Mouse (Mus musculus): ENCODE measurements around the gene Msi2.

The Msi2 gene

DNA sequence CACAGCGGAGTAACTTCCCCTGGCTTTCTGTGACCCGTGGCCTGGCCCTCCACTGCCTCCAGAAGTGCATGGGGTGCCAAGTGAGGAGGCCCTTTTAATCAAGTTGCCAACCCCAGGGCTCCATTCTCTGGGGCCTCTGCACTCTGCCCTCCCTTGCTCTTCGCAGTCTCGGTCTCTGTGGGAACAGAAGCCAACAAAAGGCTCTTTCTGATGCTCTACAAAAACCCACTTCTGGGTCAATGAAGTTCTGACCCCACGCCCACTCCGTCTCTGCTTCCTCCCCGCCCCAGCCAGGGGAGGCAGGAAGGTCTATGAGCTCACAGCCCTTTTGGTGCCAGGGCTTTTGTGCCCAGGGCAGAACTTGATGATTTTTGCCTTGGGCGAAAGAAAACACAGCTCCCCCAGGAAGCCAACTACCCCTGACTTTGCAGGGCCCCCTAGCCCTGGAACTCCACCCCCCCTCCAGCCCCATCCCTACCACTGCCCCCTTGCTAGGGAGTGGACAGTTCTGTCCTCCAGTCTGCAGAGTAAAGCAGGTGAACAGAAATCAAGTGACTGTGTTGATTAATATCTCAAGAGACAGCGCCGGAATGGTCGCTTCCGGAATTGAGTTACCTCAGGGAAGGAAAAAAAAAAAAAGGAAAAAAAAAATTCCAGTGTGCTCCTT is 246.2 kb downstream of the Msi2 start:
- DNase-seq, result no peak

DNA sequence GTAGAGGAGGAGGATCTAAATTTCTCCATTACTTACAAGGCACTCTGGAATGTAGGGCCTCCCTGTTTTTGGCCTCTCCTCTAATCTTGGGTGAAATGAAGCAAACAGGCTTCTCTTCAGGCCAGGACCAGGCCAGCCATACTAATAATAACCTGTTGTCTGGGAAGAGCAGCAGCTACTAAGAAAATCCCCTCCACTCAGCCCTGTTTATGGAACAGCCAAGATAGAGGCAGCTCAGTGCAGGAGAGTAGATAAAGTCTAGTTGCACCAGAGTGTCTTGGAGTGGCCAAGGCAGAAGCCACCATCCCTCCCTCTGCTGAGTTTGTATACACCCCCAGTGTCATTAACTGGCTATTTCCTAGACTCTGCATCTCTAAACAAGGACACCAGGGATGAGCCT is 247.7 kb downstream of the Msi2 start:
- no peak for DNase-seq

DNA sequence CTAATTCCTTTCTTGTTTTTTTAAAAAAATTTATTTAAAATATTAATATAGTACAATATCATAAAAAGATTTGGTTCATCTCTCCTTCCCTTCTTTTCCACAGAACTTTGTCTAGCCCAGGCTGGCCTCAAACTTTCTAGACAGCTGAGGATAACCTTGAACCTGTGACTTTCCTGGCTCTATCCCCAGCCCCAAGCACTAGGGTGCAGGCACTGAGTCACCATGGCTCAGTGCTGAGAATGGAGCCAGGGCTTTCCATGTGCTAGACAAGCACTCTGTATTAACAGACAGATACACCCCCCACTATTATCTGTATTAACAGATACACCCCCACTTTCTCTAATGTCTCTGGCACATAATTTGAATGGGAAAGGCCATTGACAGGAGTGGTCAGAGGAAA is 249.3 kb downstream of the Msi2 start:
- no peak for DNase-seq

DNA sequence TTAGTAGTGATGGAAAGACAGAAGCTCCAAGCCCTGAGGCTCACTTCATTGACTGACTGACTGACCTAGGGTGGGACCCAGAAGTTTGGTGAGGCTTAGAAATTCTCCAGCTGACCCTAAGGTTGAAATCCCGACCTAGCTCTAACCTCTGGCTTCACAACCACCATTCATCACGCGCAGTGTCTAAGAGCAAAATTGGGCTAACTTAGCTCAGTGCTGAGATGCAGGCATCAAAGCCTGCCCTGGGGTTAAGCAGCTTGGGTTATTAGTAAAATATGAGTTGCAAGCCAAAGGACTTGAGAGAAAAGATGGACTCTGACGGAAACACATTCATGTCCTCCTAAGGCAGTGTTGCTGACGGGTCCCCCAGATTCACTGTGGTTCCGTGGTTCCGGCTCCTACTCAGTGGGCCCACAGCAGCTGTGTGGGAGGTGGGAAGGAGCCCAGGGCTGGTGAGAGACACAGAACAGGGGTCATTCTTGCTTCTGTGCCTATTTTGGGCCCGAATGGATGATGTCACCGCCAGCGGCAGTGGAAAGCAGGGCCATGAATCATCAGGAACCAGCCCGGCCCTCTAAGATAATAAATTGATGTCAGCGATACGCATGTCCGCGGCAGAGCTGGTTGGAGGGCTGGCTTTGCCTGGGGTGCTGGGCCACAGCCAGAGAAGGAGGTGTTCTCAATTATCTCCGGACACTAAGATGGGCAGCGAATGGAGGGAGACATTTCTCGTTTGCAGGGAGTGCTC is 250.6 kb downstream of the Msi2 start:
- no peak for DNase-seq

DNA sequence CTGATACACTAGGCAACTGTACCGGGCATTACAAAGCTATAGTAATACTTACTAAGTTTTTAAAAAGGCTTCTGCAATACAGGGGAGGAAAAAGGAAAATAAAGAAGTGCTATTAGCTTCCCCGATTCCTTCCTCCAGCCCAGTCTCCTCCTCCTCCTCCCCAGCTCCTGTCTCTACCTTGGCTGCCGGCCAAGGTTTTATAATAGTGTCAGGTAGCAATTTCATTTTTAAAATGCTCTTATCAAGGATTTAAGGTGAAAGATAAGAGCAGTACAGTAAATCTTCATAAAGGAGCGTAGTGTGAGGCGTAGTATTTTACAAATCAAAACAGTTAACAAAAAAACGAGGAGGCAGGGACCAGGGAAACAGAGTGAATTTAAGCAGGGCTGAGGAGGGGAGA is 254.4 kb downstream of the Msi2 start:
- DNase-seq, result no peak

DNA sequence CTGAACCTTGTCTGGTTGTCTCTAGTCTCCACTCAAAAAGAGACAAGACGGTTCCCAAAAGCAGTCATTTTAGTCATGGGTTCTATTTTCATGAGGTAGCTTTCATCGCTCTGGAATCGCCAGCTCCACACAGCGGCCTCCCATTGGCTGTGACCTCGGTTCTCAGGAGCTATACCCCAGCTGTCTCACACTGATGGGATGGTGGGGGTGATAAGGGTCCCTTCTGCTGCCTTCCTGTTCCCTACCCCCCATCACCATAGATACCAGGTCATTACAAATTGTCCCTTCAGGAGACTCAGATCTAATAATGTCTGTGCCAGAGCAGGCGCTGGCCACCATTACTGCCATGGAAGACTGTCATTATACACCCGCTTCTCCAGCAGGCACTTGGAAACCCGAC is 255.5 kb downstream of the Msi2 start:
- DNase-seq, result no peak

DNA sequence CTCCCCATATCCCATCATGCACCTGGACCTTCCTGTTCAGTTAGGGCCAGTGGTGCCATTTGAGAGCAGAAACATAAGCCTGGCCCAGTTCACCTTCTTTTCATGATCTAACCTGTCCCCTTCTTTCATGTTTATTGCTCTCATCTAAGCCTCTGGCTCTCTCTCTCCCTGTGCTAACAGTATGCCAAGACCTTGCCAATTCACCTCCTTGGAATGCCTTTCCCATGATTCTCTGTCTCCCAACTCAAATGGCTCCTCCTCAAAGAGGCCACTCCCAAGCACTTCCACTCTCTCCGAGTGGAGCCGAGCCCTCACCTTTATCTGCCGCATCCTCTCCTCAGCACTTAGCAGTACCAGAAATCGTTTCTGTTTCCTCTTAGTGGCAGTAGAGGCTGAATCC is 256.7 kb downstream of the Msi2 start:
- DNase-seq, result no peak

DNA sequence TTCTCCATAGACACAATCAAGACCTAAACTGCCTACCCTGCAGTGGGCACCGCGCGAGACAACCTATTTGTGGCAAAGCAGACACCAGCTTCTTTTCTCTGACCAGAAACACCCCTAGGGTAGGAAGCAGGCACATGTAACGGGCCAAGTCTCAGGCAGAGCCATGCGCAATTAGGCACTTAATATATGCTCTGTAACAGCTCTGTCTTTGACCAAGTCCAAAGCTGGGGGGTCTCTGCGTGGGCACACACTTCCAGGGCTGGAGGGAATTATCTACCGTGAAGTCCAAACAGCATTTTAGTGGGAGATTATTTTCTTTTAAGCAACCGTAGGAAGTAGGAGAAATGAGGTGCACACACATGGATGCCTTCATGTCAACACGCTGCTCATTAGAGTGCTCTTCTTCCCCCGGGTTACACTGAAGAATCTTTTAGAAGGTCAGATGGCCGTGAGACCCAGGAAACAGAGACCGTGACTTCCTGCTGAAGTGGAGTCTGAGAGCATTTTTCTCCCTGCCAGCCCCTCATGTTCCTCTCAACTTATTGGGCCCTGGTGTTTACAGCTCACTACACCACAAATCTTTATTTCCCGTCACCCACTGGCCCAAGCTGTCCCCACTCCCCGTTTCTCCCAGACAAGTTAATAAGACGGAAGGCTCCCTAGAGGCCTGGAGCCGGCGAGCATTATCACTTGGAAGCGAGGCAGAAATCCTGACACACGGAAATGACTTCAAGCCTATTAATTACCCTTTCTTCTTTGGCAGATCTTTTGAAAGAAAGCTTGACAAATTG is 258.2 kb downstream of the Msi2 start:
- DNase-seq, result no peak

DNA sequence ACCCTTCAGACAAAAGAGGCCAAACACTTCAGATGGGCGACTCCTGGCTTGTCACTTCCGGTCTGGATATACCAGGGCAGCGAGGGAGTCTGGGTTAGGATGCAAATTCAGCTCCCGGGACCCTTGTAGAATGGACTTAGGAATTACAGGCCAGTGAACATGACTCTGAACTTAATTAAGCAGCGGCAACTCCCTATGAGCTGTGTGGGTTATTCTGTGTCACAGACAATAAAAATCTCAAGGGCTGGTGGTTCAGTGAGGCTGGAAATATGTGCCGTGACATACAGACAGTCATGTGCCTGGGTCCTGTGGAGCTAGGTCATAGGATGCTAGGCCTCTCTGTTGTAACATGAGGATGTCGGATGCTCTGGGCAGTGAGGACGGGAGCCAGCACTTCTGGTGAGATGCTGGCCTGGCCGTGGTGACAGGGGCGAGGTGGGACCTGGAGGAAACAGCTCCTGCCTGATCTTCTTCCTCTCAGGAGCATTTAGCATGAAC is 261.0 kb downstream of the Msi2 start:
- no peak for DNase-seq

DNA sequence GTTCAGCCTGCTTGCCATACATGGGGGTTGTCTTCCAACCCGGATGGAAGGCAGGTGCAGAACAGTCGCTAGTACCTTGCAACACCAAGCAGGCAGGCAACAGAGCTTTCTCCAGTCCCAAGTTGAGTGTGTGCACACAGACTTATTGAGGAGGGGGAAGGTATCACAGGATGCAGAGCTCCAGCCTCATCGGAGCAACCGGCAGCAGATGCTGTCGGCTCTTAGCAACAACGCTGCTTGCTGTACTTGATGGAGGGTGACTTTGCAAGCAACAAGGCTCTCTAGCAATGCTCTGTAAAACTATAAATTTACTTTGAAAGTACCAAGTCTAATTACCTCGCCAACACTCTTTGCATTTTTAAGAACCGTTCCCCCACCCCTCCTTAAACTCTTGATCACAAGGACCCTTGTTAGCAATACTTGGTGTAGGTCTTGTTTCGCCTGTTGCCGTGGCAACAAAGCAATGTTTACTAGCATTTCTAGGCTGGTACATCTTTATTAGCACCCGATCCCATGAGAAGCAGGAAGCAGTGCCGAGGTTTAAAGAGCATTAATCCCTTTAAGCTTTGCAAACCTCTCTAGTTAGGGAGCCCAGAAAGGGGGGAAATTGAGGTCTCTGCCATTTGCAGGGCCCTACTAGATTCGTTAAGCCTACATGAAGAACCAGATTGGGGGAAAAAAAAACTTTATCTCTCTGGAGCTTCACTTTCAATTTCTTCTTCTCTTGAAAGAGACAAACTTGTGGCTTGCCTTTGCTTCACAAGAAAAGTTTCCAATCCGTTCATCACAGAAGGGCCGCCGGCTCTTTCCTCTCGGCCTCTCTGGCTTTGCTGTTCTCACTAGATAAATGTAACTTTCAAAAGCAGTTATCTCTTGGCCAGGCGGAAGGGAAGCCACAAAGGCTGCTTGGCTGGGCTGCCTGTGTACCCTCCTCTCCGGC is 263.2 kb downstream of the Msi2 start:
- DNase-seq, result peak; percentile 30

DNA sequence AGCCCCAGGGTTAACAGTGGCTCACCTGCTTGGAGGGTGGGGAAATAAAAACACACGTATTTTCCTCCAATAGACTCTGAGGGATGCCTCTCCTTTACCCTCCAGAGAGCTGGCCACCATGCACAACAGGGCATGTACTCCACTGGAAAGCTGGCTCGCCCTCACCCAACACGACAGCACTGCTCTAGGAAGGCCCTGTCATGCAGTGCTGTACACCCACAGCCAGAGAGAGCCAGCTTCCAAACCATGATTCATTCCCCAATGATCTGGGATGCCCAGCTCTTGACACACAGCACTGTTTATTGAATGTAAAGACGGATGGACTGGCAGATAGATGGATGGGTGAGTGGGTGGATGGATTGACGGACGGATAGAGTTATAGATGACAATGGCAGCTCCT is 269.1 kb downstream of the Msi2 start:
- no peak for DNase-seq

DNA sequence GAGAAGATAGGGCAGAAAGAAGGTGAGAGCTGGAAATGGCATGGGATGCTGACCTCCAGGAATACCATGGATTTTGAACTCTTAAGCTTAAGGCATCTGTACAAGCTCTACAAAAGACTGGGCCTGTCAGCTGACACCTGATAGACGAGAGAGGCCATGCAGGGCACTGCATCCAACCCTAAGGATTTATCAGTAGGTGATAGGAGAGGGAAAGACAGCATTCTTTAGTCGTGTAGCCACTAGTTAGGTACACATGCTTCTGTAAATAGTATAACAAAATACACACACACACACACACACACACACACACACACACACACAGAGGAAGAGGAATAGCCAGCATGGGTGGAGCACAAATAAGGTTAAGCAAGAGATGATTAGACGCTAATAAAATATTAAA is 269.7 kb downstream of the Msi2 start:
- DNase-seq, result no peak

DNA sequence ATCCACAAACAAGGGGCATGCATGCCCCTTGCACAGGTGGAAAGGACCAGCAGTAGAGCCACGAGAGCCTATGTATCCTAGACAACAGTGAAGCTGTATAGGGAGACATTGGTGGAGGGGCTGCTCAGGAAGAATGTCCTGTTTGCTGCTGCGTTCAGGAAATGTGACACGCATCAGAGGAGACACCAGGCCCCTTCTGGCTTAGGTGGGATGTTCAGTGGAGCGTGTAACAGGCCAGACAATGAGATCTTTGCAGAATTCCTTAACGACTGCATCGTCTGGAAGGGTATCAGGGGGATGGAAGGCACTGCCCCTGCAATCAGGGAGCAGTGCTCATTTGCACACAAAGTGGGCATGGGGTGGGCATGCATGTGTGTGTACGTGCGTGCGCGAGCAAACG is 271.0 kb downstream of the Msi2 start:
- DNase-seq, result no peak

DNA sequence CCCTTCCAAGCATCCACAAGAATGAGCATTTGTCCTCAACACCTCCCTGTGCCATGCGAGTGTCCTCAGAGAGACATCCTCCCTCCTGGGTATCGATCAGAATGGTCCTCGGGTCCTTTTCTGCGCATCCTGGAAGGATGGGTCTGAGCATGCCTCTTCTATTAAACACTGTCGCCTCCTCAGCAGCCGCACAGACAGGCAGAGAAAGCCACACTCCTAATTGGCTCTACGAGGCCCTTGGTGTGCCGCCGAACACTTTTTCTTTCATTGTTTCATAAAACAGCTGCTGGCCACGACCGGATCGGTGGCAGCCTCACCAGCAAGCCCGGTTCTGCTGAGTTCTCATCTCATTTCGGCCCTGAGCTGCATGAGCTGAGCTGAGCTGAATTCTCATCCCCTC is 274.4 kb downstream of the Msi2 start:
- no peak for DNase-seq

DNA sequence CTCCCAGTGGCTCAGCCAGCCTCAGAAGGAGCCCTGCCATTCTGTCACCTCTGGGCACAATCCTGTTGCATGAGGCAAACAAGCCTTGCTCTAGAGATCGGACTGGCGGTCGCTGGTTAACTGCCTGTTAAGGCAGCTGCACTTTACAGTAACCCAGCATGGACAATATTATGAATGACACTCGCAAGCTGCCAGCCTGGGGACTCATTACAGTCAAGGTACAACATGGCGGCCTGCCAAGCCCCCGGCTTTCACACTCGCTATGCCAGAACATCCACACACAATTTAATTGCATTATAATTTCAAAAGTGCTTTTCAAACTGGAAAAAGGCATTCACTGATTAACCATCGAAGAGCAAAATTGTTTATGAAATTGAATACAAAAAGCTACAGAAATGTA is 275.0 kb downstream of the Msi2 start:
- DNase-seq, result no peak

DNA sequence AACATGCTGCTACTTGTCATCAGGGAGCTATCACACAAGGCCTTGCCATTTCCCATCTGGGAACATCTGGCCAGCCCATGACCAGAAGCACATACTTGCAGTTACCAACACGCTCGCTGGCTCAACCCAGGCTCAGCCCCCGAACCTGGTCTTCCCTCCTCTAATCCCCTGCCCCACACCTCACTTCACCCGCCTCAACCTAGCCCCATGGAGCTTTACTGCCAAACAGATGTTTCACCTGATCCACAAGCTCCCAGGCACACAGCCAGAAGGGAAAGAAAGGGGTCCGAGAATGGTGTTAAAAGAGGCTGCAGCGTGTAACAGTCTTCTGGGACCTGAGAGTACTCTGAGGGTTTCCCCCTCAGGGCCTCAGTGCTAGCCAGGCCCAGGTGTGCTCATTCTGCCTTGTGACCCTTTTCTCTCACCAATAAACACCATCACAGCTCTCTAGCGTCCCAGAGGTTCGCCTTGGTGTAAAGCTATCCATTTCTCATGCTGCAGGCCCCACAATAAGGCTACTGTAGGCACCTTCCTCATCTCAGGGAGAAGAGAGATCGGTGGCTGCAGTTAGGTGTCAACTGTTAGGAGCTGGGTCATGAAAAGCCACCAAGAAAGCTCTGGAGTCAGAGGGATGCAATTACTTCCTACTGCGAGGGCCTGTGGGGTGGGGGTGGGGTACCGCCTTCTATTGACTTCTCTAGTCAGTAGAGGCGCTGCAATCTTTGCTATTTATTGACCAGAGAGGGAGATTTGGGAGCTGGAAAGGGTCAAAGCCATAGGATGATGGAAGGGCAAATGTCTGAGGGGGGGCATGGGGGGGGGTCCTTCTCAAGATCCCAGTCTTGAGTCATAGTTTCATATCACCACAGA is 276.2 kb downstream of the Msi2 start:
- DNase-seq, result no peak

DNA sequence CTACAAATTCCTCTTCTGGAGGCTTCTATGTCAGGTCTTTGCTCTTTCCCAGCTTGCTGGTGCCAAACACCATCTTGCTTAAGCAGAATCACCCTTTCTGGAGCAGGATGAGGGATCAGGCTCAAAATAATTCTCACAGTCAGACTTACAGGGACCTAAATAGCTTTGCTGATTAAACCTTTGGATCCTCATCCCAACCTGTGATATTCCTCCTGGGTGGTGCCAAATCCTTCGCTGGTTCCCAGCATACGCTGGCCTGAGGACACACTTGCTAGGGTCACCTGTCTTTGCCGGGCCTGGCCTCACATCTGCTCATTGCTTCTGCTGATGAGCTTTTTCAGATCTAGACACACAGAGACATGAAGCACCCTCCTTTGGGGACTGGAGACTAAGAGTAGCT is 279.7 kb downstream of the Msi2 start:
- DNase-seq, result no peak

DNA sequence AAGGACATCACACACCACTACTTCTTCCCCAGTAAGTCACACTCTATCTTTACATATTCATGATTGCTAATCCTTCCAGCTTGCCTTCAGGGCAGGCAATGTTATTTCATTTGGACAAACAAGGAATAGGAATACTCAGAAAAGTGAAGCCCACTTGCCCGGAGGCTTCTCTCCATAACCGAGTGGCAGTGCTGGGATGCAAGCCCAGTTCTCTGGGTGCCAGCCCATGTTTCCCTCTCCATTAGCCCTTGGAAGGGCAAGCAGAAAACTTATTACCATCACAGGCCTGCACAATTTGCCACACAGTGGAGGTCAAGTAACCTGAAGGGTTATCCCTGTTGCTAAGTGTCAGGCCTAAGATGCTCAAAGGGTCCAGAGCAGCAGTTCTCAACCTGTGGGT is 281.7 kb downstream of the Msi2 start:
- DNase-seq, result no peak

DNA sequence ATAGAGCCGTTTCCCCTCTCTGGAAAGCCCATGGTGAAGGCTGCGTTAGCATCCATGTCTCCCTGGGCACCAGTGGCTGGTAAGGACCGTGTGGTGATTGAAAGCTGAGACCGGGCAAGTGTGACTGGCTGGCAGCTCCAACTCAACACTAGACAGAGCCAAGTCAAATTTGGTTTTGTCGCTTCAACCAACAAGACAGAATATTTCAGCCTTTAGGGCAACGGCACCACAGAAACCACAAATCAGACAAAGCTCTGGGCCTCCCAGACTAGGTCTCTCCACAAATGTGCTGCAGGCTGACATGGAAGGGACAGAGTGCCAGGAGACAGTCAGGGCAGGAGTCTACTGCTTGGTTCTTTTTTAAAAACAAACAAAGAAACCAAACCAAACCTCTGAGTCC is 282.8 kb downstream of the Msi2 start:
- DNase-seq, result no peak

DNA sequence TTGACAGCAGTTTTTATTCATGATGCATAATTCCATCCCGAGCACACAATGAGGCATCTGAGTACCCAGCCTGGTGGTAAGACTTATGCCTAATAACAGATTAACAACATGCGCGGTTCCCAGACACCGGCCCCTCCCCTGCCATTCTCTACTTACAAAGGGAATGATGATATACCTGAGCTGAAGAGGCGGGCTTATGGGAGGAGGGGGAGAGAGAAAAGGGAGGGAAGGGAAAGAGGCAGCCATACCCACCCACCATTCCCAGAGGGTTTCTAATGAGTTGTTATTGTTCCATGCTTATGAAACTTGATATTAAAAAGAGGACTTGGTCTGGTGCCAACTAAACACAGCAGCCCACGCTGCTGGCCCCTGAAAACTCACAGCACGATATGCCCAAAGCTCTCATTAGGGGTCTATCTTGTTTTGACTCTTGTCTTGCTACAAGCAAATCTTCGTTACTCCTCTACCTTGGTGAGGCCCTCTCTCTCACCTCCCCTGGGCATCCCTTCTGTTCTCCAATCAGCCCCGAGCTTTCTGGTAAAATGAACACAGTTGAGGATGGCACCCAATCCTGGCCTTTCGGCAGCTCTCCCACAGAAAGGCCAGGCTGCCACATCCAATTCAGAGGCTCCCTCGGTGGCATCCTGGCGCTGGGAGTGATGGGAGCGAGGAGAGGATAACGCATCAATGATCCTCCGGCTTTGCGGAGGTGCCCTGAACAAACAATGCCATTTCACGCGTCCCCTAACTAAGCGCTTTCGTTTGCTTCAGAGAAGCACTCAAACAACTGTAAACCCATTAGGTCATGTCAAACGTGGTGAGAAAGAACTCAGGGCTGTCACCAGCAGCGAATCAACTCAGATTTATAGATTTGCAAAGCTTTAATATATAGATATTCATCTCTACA is 286.7 kb downstream of the Msi2 start:
- no peak for DNase-seq

DNA sequence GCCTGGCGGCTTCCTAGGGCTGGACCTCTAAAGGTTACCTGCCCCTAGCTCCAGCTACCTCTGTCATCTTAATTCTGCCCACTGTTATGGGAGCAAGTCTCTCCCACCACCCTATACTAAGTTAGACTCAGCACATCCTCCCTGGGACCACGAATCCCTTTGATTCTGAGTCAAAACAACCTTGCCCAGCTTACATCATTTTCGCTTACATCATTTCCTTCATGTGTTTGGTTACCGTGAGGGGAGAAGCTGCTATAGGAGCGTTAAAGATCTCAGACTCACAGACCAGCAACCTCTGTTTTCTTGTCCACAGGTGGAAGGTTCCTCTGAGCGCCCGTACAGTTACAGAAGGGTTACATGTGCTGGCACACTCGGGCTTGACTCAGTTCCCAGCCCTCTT is 288.0 kb downstream of the Msi2 start:
- no peak for DNase-seq
